Mouse (Mus musculus) CH12.LX (cell line): Measurements from ENCODE around the gene Znrf3.

Experiments
- CHD1 ChIP-seq: IDR thresholded peaks from 2 replicates; pipeline ENCODE4 v1.6.1; 2012; ENCODE audit warnings: low read depth, low read length, improper control_type of control experiment, inconsistent platforms
- CTCF ChIP-seq, 2 experiments: IDR thresholded peaks in 1 of 2; conservative IDR thresholded peaks in 1 of 2; 2 replicates each; pipeline ENCODE4 v1.5.1; 2011 to 2012; ENCODE audit warnings: low read depth in 2 of 2, low read length in 2 of 2, improper control_type of control experiment in 1 of 2, inconsistent platforms in 1 of 2, mild to moderate bottlenecking in 1 of 2, moderate library complexity in 1 of 2
- HCFC1 ChIP-seq: IDR thresholded peaks from 2 replicates; pipeline ENCODE4 v1.6.1; 2012; ENCODE audit warnings: low read depth, mild to moderate bottlenecking, inconsistent platforms, low read length, improper control_type of control experiment
- JUND ChIP-seq: conservative IDR thresholded peaks from 2 replicates; pipeline ENCODE4 v1.6.1; 2011; ENCODE audit warnings: low read depth, low read length, improper control_type of control experiment
- KAT2A ChIP-seq: IDR thresholded peaks from 2 replicates; pipeline ENCODE4 v1.6.1; 2012; ENCODE audit warnings: low read length, improper control_type of control experiment, inconsistent platforms; ENCODE audit not compliant: insufficient replicate concordance
- MAFK ChIP-seq: IDR thresholded peaks from 2 replicates; pipeline ENCODE4 v1.6.1; 2011; ENCODE audit warnings: low read length, improper control_type of control experiment; ENCODE audit not compliant: insufficient replicate concordance
- MYC ChIP-seq: IDR thresholded peaks from 2 replicates; pipeline ENCODE4 v1.6.1; 2011; ENCODE audit warnings: low read depth, mild to moderate bottlenecking, improper control_type of control experiment, low read length
- PAX5 ChIP-seq: IDR thresholded peaks from 2 replicates; pipeline ENCODE4 v1.6.1; 2012; ENCODE audit warnings: low read length, inconsistent platforms, mixed read lengths
- POLR2A ChIP-seq: IDR thresholded peaks from 2 replicates; pipeline ENCODE4 v1.6.1; 2011; ENCODE audit warnings: low read depth, mild to moderate bottlenecking, improper control_type of control experiment, low read length
- TBP ChIP-seq: conservative IDR thresholded peaks from 2 replicates; pipeline ENCODE4 v1.6.1; 2011; ENCODE audit warnings: low read depth, low read length, improper control_type of control experiment
- ZC3H11A ChIP-seq: IDR thresholded peaks from 2 replicates; pipeline ENCODE4 v1.6.1; 2012; ENCODE audit warnings: low read depth, mild to moderate bottlenecking, inconsistent platforms, low read length, improper control_type of control experiment
- ZKSCAN1 ChIP-seq: IDR thresholded peaks from 2 replicates; pipeline ENCODE4 v1.6.1; 2012; ENCODE audit warnings: low read depth, inconsistent platforms, low read length, improper control_type of control experiment, borderline replicate concordance
- ZNF384 ChIP-seq: IDR thresholded peaks from 2 replicates; pipeline ENCODE4 v1.6.1; 2012; ENCODE audit warnings: low read depth, low read length, improper control_type of control experiment, inconsistent platforms

DNA sequence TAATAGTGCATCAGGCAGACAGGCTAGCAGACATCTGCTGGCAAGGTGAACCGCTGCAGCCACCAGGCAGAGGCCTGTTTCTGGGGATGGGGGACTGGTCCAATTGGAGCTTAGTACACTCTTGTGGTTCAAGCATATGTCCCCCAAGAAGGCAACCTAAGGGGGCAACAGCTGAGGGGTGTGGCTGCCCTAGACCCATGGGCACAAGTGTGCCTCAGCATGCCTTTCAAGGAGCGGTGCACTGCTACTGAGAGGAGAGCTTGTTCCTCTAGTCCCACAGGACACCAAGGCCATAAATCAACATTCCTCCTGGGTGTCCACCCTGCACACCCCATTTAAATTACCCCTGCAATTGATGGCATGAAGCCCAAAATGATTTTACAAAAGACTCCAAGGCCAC, 166.2 kb downstream of the Znrf3 start:
- TF ChIP-seq KAT2A: no peak
- no peak for TF ChIP-seq CTCF (conservative IDR thresholded peaks at IDR 0.05 in 1 of 2, IDR thresholded peaks at IDR 0.05 in 1 of 2; ENCODE audit: low read depth in 2 of 2, low read length in 2 of 2)
- TF ChIP-seq CHD1: no peak
- no peak for TF ChIP-seq MAFK
- no peak for TF ChIP-seq HCFC1
- TF ChIP-seq POLR2A: no peak
- TF ChIP-seq MYC: no peak
- no peak for TF ChIP-seq ZNF384
- TF ChIP-seq ZKSCAN1: no peak
- no peak for TF ChIP-seq ZC3H11A
- no peak for TF ChIP-seq TBP
- no peak for TF ChIP-seq PAX5
- no peak for TF ChIP-seq JUND
